Mouse (Mus musculus) monocyte, adult 2 months (primary cell): ENCODE results near the gene Asic2.

Source experiments
- DNase-seq, 2 experiments: peaks; one replicate each; pipeline ENCODE4 v3.0.0; 2022; ENCODE audit warnings: low spot score in 2 of 2, low read depth in 1 of 2

The Asic2 gene

GRCm38 (mm10) chr11:81474121-81474520 is 494.1 kb downstream of the Asic2 start:
- no peak for DNase-seq

- no peak for DNase-seq
Measured at GRCm38 (mm10) chr11:81462199-81462598, 506.1 kb downstream of the Asic2 start.

GRCm38 (mm10) chr11:81461748-81462147 is 506.5 kb downstream of the Asic2 start:
- no peak for DNase-seq

- DNase-seq: no peak
Measured at GRCm38 (mm10) chr11:81454921-81455320, 513.3 kb downstream of the Asic2 start.

- DNase-seq: no peak
Measured at GRCm38 (mm10) chr11:81454111-81454510, 514.1 kb downstream of the Asic2 start.

GRCm38 (mm10) chr11:81449271-81449705 is 519.0 kb downstream of the Asic2 start:
- no peak for DNase-seq

GRCm38 (mm10) chr11:81446347-81446746 is 521.9 kb downstream of the Asic2 start:
- DNase-seq: no peak

- no peak for DNase-seq
Measured at GRCm38 (mm10) chr11:81426857-81427256, 541.4 kb downstream of the Asic2 start.

GRCm38 (mm10) chr11:81419112-81419511 is 549.1 kb downstream of the Asic2 start:
- DNase-seq: no peak

GRCm38 (mm10) chr11:81418027-81418426 is 550.2 kb downstream of the Asic2 start:
- DNase-seq: no peak

GRCm38 (mm10) chr11:81416319-81416718 is 551.9 kb downstream of the Asic2 start:
- DNase-seq: no peak

GRCm38 (mm10) chr11:81414596-81414995 is 553.7 kb downstream of the Asic2 start:
- DNase-seq: no peak

GRCm38 (mm10) chr11:81411251-81411650 is 557.0 kb downstream of the Asic2 start:
- DNase-seq: no peak

GRCm38 (mm10) chr11:81405951-81406350 is 562.3 kb downstream of the Asic2 start:
- DNase-seq: no peak

- DNase-seq: no peak
Measured at GRCm38 (mm10) chr11:81402263-81402662, 566.0 kb downstream of the Asic2 start.

GRCm38 (mm10) chr11:81392855-81393254 is 575.4 kb downstream of the Asic2 start:
- no peak for DNase-seq

- DNase-seq: no peak
Measured at GRCm38 (mm10) chr11:81386185-81386584, 582.1 kb downstream of the Asic2 start.

- no peak for DNase-seq
Measured at GRCm38 (mm10) chr11:81385547-81385946, 582.7 kb downstream of the Asic2 start.

GRCm38 (mm10) chr11:81374841-81375240 is 593.4 kb downstream of the Asic2 start:
- DNase-seq: no peak

- DNase-seq: no peak
Measured at GRCm38 (mm10) chr11:81374003-81374710, 594.1 kb downstream of the Asic2 start.

- DNase-seq: no peak
Measured at GRCm38 (mm10) chr11:81371545-81371944, 596.7 kb downstream of the Asic2 start.

- DNase-seq: no peak
Measured at GRCm38 (mm10) chr11:81370426-81370810, 597.8 kb downstream of the Asic2 start.
